Mouse (Mus musculus) kidney, embryonic 15.5 days (tissue): ENCODE data around the gene Abl2. TPM values are rescaled to one million over a fixed set of nuclear protein-coding genes. Genes with fewer than 3 reads are reported as not detected.
"Not testable (repeated sequence)": the region's sequence is repeated elsewhere in the genome, so short reads cannot be mapped to it uniquely, and the experiment has no call there.

Experiments
- ATAC-seq: fragments of 200-750 bp; cut with Nextera tagmentation; replicated peaks from 2 replicates; pipeline ENCODE4 v1.8.0; 2017; ENCODE audit warnings: moderate TSS enrichment; ENCODE audit not compliant: low FRiP score
- H3K27ac ChIP-seq: fragments of 300-500 bp; sonication (generic); 2 replicates; pipeline ENCODE4 v1.5.1; 2015; ENCODE audit warnings: mild to moderate bottlenecking, inconsistent platforms
- H3K27me3 ChIP-seq: fragments of 300-500 bp; sonication (generic); 2 replicates; pipeline ENCODE4 v1.6.1; 2015; ENCODE audit warnings: inconsistent platforms
- H3K36me3 ChIP-seq: fragments of 300-500 bp; sonication (generic); 2 replicates; pipeline ENCODE4 v1.6.1; 2015; ENCODE audit warnings: inconsistent platforms
- H3K4me1 ChIP-seq: fragments of 300-500 bp; sonication (generic); 2 replicates; pipeline ENCODE4 v1.6.1; 2015; ENCODE audit warnings: inconsistent platforms
- H3K4me2 ChIP-seq: fragments of 300-500 bp; sonication (generic); 2 replicates; pipeline ENCODE4 v1.6.1; 2015; ENCODE audit warnings: moderate library complexity, mild to moderate bottlenecking, inconsistent platforms
- H3K4me3 ChIP-seq: fragments of 300-500 bp; sonication (generic); replicated peaks from 2 replicates; pipeline ENCODE4 v1.5.1; 2015; ENCODE audit warnings: mild to moderate bottlenecking, inconsistent platforms
- H3K9ac ChIP-seq: fragments of 300-500 bp; sonication (generic); 2 replicates; pipeline ENCODE4 v1.6.1; 2015; ENCODE audit warnings: mild to moderate bottlenecking, inconsistent platforms
- H3K9me3 ChIP-seq: fragments of 300-500 bp; sonication (generic); replicated peaks from 2 replicates; pipeline ENCODE4 v1.6.1; 2016; ENCODE audit warnings: inconsistent platforms
- WGBS: fragments of 180-500 bp; shearing (Covaris S2); methylation state at CpG from one replicate; pipeline ENCODE4 v1.1.7; 2015; ENCODE audit warnings: mixed read lengths; 5-methylcytosine and 5-hydroxymethylcytosine counted together
- polyA plus RNA-seq: library from polyadenylated mRNA; unstranded; fragments of >200 nt; fragmentation: Nextera tagmentation; extraction: Ambion mirVana; gene quantifications from 2 replicates; pipeline ENCODE4 v1.2.1, GENCODE M21; 2015

Abl2 gene
- polyA plus RNA-seq, result 4.4 and 5.2 TPM in 2 replicates

DNA sequence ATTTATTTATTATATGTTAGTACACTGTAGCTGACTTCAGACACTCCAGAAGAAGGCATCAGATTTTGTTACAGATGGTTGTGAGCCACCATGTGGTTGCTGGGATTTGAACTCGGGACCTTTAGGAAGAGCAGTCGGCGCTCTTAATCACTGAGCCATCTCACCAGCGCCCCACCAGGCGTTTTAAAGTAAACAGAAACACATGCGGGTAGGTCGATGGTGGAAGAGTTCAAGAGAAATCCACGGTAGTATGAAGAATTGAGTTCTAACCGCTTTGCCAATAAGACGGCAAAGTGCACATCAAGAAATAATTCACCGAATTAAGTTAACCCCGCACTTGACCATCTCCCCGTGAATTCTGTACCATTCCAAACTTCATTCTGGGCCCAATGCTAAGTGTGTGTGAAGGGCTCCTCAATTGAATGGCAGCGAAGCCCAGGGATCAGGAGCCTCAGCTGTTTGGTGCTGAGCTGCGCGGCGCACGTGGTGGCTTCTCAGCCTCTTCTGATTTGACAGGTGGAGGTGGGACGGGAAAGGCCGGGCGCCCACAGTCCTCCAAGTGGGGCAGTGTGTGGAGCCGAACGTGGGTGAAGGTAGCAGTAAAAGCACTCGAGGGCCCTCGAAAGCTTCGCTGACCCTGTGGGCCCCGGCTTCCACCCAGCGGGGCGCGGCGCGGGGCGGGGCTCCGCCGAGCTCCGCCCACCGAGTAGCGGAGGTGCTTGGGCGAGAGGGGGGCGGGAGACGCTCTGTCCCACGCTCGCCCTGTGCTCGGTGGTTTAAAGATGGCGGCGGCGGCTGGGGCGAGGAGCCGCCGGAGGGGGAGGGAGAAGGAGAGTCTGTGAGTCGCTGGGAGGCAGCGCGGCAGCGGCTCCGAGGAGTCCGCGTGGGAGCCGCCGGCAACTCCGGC is at the start of gene Abl2:
Gene Abl2, plus strand, starts transcription at position 763 of the 907 bp plus-strand sequence.
- Histone ChIP-seq H3K4me1 (peaks cover 20% of the 10 kb centered on the region), H3K4me2 (peak within 1 kb of the TSS; percentile 75), H3K27ac (peak within 1 kb of the TSS; percentile 96), H3K4me3 (peak within 1 kb of the TSS; percentile 99), H3K9ac (peak within 1 kb of the TSS; percentile 99), H3K27me3 (no peaks in the 10 kb centered on the region), H3K36me3 (no peaks in the 10 kb centered on the region), H3K9me3 (no peaks in the 10 kb centered on the region)
- peak; percentile 97 for ATAC-seq
- WGBS, result 8% methylated on average over 60 of the region's 60 CpGs

DNA sequence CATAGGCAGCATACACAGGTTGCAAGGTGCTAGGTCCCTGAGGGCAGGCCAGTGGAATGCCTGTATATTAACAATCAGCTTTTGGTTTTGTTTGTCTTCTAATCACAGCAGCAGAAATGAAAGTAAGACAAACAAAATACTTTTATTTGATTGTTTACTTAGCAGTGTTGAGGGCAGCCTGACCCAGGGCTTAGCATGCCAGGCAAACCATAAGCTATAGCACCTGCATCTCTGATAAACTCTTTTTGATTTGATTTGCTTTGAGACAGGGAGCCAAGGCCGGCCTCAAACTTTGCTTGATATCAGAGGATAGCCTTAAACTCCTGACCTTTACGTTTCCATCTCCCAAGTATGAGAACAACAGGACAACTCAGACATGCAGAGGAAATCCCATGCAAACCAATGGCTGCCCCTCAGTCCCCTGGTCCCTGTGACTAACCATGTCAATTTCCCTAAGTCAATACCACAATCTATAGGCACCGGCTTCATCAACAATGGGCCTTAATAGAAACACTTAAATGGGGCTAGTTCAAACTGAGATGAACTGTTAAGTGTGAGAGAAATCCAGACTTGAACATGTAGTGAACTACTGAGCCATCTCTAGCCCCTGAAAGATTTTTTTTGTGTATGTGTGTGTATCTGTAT is 38.3 kb upstream of the Abl2 start:
- no peak for ATAC-seq
- H3K36me3 ChIP-seq, result no peaks in the 10 kb centered on the region
- H3K4me1 ChIP-seq, result peaks cover 6% of the 10 kb centered on the region
- H3K27me3 ChIP-seq, result no peaks in the 10 kb centered on the region
- no peaks in the 10 kb centered on the region for H3K9me3 ChIP-seq
- 76% methylated on average over 3 of the region's 3 CpGs for WGBS
- no peak overlapping the region for H3K4me3 ChIP-seq
- H3K9ac ChIP-seq, result no peak overlapping the region
- H3K4me2 ChIP-seq, result no peak overlapping the region
- H3K27ac ChIP-seq, result no peak overlapping the region

DNA sequence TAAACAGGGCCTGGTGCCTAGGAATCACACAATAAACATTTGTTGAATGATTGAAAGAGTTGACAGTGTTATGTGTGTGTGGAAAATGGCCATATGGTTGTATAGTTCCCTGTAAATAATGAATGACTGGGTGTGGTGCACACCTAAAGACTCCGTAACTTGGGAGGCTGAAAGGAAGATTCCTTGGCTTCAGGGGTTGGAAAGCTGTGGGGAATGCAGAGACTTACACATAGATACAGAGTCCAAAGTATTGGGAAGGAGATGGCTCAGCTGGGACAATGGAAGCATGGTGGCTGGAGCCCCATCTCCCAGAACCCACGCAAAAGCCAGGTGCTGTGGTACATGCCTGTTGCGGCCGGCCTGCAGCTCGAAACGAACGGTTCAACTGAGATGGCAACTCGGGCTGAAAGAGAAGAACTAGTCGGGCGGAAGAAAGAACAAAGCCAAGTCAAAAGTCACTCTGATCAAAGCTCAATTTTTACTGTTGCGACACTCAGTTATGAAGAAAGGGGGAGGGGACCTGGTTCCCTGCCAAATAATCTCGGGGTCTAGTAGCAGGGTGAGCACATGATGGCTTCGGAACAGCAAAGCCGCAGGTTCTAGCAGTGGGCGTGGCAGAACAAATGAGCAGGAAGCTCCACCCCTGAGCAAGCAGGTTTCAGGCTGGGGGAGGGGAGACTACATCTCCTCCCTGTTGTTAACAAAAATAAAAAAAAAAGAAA is 36.6 kb upstream of the Abl2 start:
- WGBS, result 39% methylated on average over 15 of the region's 15 CpGs
- no peak for ATAC-seq
- H3K4me3 ChIP-seq, result 0 out of 2 replicates have a peak overlapping the region, but pooled peaks have one; percentile 7
- no peaks in the 10 kb centered on the region for H3K36me3 ChIP-seq
- H3K27ac ChIP-seq, result 0 out of 2 replicates have a peak overlapping the region, but pooled peaks have one; percentile 22
- no peaks in the 10 kb centered on the region for H3K9me3 ChIP-seq
- H3K9ac ChIP-seq, result no peak overlapping the region
- no peaks in the 10 kb centered on the region for H3K27me3 ChIP-seq
- H3K4me2 ChIP-seq, result peak overlapping the region; percentile 49
- H3K4me1 ChIP-seq, result peaks cover 6% of the 10 kb centered on the region

DNA sequence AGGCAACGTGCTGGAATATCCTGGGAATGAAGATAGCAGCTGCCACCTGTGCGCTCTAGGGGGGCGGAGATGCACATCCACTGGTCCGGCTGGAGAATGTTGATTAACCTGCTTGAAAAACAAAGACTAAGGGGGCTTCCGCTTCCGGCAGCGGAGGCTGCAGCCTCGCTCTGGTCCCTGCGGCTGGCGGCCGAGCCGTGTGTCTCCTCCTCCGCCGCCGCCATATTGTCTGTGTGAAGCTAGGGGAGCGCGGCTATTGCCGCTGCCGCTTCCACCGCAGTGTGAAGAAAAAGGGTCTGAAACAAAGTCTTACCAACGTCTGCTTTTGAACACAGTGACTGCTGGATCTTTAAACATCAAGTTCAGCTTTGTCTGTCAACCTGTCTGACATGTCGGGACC is 34.7 kb upstream of the Abl2 start, which contains the start of gene Gm10031:
Gene Gm10031, plus strand, starts transcription at position 171 of the 400 bp plus-strand sequence.
- not testable (repeated sequence) for H3K27me3 ChIP-seq, H3K4me3 ChIP-seq, H3K9me3 ChIP-seq, H3K4me1 ChIP-seq, ATAC-seq, H3K36me3 ChIP-seq, H3K9ac ChIP-seq, H3K27ac ChIP-seq, H3K4me2 ChIP-seq
- WGBS, result 91% methylated on average over 22 of the region's 22 CpGs

DNA sequence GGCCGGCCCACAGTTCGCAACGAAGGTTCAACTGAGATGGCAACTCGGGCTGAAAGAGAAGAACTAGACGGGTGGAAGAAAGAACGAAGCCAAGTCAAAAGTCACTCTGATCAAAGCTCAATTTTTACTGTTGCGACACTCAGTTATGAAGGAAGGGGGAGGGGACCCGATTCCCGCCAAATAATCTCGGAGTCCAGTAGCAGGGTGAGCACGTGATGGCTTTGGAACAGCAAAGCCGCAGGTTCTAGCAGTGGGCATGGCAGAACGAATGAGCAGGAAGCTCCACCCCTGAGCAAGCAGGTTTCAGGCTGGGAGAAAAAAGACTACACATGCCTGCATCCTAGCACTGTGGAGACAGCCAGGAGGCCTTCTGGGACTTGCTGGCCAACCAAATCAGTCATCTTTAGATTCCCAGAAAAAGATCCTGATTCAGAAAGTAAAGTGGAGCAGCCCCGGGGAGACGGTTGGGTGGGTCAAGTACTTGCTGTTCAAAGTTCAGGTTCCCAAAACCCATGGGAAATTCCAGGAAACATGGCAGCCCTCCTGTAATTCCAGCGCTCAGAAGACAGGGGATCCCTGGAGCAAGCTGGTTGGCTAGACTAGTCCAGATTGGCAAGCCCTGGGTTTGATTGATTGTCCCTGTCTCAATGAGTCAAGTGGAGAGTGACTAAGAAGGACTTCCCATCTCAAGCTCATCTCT is 26.0 kb upstream of the Abl2 start:
- not testable (repeated sequence) for H3K9me3 ChIP-seq, H3K36me3 ChIP-seq, ATAC-seq, H3K4me1 ChIP-seq, H3K27ac ChIP-seq, H3K9ac ChIP-seq, H3K27me3 ChIP-seq, H3K4me2 ChIP-seq, H3K4me3 ChIP-seq
- WGBS, result 86% methylated on average over 16 of the region's 16 CpGs

DNA sequence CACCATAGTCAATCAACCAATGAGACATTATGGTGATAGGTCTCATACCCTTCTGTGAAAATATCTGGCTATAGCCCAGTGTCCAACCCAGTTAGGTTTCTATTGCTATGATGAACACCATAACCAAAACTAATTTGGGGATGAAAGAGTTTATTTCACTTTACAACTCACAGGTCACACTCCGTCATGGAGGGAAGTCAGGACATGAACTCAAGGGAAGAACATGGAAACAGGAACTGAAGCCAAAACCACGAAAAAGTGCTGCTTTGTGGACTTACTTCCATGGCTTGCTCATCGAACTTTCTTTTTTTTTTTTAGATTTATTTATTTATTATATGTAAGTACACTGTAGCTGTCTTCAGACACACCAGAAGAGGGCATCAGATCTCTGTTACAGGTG is 25.1 kb upstream of the Abl2 start:
- Histone ChIP-seq H3K27ac (no peak overlapping the region), H3K4me2 (no peak overlapping the region), H3K4me1 (no peaks in the 10 kb centered on the region), H3K9me3 (no peaks in the 10 kb centered on the region), H3K27me3 (no peaks in the 10 kb centered on the region), H3K36me3 (no peaks in the 10 kb centered on the region), H3K9ac (no peak overlapping the region), H3K4me3 (no peak overlapping the region)
- WGBS, result 88% methylated on average over 3 of the region's 3 CpGs
- ATAC-seq, result no peak

DNA sequence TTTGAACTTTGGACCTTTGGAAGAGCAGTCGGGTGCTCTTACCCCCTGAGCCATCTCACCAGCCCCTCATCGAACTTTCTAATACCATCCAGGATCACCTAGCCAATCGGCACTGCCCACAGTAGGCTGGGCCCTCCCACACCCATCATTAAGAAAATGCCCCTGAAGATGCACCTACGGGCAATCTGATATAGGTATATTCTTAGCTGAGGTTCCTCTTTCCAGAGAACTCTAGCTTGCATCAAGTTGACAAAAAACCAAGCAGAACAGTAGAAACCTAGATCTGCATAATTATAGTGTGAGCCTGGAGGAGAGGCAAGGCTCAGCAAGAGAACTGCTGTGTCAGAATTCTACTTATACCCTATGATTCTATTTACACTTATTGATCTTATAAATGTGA is 24.7 kb upstream of the Abl2 start:
- H3K4me2 ChIP-seq, result no peak overlapping the region
- H3K27me3 ChIP-seq, result no peaks in the 10 kb centered on the region
- no peaks in the 10 kb centered on the region for H3K4me1 ChIP-seq
- no peak for ATAC-seq
- no peak overlapping the region for H3K9ac ChIP-seq
- no peaks in the 10 kb centered on the region for H3K9me3 ChIP-seq
- 85% methylated on average over 4 of the region's 4 CpGs for WGBS
- no peak overlapping the region for H3K4me3 ChIP-seq
- no peaks in the 10 kb centered on the region for H3K36me3 ChIP-seq
- no peak overlapping the region for H3K27ac ChIP-seq

DNA sequence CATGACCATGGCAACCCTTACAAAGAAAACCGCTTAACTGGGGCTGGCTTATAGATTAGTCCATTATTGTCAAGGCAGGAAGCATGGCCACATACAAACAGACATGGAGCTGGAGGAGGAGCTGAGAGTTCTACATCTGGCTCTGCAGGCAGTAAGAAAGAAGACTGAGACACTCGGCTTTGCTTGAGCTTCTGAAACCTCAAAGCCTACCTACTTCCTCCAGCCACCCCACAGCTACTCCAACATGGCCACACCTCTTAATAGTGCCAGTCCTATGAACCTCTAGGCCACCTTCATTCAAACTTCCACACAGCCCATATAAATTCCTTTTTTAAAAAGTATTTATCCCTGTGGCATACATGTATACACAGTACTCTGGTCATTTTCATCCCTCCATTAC is 21.6 kb upstream of the Abl2 start:
- Histone ChIP-seq H3K36me3 (no peaks in the 10 kb centered on the region), H3K4me2 (no peak overlapping the region), H3K27ac (no peak overlapping the region), H3K27me3 (no peaks in the 10 kb centered on the region), H3K4me3 (no peak overlapping the region), H3K9me3 (no peaks in the 10 kb centered on the region), H3K4me1 (no peaks in the 10 kb centered on the region), H3K9ac (no peak overlapping the region)
- no peak for ATAC-seq
- 82% methylated on average over 2 of the region's 2 CpGs for WGBS

DNA sequence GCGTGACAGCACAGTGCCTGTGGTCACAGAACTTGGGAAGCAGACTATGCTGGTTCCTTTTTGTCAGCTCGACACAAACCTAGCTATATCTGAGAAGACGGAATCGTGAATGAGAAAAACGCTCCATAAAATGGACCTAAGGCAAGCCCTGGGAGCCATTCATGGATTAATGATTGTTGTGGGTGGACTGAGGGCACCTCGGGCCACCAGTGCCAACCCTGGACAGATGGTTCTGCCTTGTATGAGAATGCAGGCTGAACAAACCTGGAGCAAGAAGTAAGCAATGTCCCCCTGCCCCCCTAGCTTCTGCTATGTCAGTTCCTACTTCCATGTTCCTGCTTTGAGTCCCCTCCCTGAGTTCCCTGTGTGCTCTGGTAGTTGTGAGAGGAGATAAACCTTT is 20.9 kb upstream of the Abl2 start:
- WGBS, result 88% methylated on average over 6 of the region's 6 CpGs
- no peak overlapping the region for H3K27ac ChIP-seq
- H3K4me2 ChIP-seq, result no peak overlapping the region
- H3K4me1 ChIP-seq, result no peaks in the 10 kb centered on the region
- H3K9ac ChIP-seq, result no peak overlapping the region
- H3K36me3 ChIP-seq, result no peaks in the 10 kb centered on the region
- ATAC-seq, result no peak
- H3K9me3 ChIP-seq, result no peaks in the 10 kb centered on the region
- H3K4me3 ChIP-seq, result no peak overlapping the region
- H3K27me3 ChIP-seq, result no peaks in the 10 kb centered on the region

DNA sequence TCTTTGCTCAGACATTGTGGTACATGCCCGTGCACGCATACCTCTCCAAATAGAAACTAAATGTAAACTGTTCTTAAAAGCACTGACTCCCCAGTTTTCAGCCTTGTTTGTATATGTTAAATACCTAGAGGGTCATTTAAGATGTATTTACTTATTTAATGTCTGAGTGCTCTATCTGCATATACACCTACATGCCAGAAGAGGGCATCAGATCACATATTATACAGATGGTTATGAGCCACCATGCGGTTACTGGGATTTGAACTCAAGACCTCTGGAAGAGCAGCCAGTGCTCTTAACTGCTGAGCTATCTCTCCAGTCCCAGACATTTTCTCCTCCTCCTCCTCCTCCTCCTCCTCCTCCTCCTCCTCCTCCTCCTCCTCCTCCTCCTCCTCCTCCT is 20.2 kb upstream of the Abl2 start:
- H3K4me2 ChIP-seq, result no peak overlapping the region
- H3K36me3 ChIP-seq, result no peaks in the 10 kb centered on the region
- no peak overlapping the region for H3K4me3 ChIP-seq
- H3K27ac ChIP-seq, result no peak overlapping the region
- no peak for ATAC-seq
- no peaks in the 10 kb centered on the region for H3K9me3 ChIP-seq
- no peaks in the 10 kb centered on the region for H3K27me3 ChIP-seq
- H3K4me1 ChIP-seq, result no peaks in the 10 kb centered on the region
- no peak overlapping the region for H3K9ac ChIP-seq
- WGBS, result 82% methylated on average over 3 of the region's 3 CpGs

DNA sequence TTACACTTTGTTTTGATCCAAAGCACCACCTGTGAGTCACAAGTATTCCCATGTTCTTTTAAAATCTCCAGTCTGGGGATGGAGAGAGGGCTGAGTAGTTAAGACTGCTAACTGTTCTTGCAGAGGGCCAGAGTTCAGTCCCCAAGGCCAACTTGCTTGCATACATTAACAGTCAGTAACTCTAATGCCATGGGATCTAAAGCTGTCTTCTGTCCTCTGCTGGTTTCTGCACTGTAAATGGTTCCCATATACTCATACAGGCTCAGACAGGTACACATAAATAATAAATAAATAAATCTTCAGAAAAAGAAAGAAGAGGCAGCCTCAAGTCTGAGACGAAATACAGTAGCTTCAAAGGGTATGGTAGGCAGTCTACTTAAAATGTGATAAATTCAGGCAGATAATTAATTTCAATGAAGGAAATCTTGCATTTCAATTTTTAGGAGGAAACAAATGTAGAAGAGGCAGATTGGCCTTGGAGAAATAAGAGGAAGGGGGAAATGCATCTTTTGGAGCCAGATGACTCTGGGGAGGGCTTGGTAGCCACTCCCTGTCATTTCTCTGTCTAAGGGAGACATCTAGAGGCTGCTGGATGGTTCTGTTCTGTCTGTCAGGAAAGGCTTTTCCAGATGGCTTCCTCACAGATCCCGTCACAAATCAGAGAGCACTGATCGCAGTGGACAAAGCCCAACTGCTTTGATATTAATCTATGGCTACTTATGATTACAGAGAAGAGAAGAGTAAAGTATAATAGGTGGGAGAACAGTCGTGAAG is 18.6 kb upstream of the Abl2 start:
- 36% methylated on average over 4 of the region's 4 CpGs for WGBS
- ATAC-seq, result no peak

More for the DNA sequence above, 18.6 kb upstream of the Abl2 start:
- Histone ChIP-seq H3K4me2 (no peak overlapping the region), H3K27ac (no peak overlapping the region), H3K9me3 (no peaks in the 10 kb centered on the region), H3K36me3 (no peaks in the 10 kb centered on the region), H3K27me3 (no peaks in the 10 kb centered on the region), H3K4me1 (peaks cover 5% of the 10 kb centered on the region; the same call in 1 of the 2 replicates), H3K4me3 (no peak overlapping the region), H3K9ac (no peak overlapping the region)
